Mouse (Mus musculus) cerebellum, adult 11 months (tissue): ENCODE data around the gene Calca.
"Not testable (repeated sequence)": the region's sequence is repeated elsewhere in the genome, so short reads cannot be mapped to it uniquely, and the experiment has no call there.

ENCODE experiments used
- DNase-seq: peaks from one replicate; pipeline ENCODE4 v3.0.0; 2022

The Calca gene

GRCm38 (mm10) chr7:114636102-114636501, at the start of gene Calca:
Gene Calca, minus strand, starts transcription at chr7:114636357.
- peak; percentile 8 for DNase-seq

DNA sequence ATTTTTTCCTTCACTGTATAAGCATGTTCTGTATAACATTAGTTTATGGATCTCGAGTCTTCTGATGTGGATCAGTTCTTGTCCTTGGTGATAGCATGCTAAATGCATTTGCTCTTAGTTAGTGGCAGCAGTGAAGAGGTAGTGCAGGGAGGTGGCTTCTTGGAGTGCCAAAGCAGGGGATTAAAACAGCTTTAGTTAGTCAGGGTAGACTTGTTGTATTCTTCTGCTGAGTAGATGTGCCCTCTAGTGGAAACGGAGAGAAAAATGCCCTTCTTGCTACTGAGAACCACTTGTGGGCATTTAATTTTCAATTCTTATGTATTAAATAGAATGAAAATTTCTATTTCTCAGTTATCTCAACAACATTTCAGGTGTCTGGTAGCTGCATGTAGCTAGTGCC, 36.5 kb upstream of the Calca start:
- no peak for DNase-seq

GRCm38 (mm10) chr7:114671405-114671804, 35.2 kb upstream of the Calca start:
- DNase-seq, result no peak

- DNase-seq, result no peak
Observed at GRCm38 (mm10) chr7:114649730-114650129, 13.6 kb upstream of the Calca start.

- no peak for DNase-seq
Observed at GRCm38 (mm10) chr7:114648791-114649190, 12.6 kb upstream of the Calca start.

- DNase-seq, result peak; percentile 16
Observed at GRCm38 (mm10) chr7:114635569-114636101, 522 bp downstream of the Calca start.

DNA sequence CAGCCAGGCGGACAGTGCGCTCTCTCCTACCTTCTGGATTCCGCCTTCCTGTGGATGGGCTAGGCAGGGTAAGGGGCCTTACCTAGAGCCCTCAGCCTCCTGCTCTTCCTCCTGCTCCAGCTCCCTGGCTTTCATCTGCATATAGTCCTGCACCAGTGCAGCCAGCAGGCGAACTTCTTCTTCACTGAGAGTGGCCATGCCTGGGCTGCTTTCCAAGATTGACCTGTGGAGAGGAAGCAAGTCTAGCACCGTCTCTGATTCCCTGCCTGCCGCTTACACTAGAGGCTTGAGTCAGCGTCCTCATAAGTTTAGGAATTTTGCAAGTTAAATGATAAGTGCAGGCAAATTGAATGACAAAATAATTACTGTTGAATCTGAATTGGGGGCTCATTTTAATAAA, 1.8 kb downstream of the Calca start:
- no peak for DNase-seq

DNA sequence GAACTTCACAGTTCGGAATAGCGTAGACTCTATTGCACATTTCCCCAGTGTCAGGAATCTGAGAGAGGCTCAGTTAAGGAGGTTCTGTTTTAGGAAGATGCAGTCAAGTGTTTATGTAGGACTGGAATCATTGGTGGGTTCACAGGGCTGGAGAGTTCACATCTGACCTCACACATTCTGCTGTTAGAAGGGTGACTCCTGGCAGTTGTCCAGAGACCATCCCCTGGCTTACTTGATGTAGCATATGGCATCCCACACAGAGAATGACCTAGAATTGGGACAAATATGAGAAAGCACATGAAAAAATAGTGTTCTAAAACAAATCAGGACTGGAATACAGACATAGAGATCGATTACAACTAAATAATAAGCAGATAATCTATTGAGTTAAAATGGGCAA, 10.2 kb downstream of the Calca start:
- no peak for DNase-seq

- no peak for DNase-seq
Observed at GRCm38 (mm10) chr7:114616759-114617158, 19.4 kb downstream of the Calca start.

- DNase-seq, result not testable (repeated sequence)
Observed at GRCm38 (mm10) chr7:114594391-114594790, 41.8 kb downstream of the Calca start.

- no peak for DNase-seq
Observed at GRCm38 (mm10) chr7:114582441-114582840, 53.7 kb downstream of the Calca start.
